Mouse (Mus musculus): ENCODE measurements around the gene Ssc5d. TPM values are rescaled to one million over a fixed set of nuclear protein-coding genes. Genes with fewer than 3 reads are reported as not detected.
"Not testable (repeated sequence)": the region's sequence is repeated elsewhere in the genome, so short reads cannot be mapped to it uniquely, and the experiment has no call there.

The Ssc5d gene
- total RNA-seq (2021) = 3.9 and 5.0 TPM in 2 replicates
- long read RNA-seq, experiment 1 = 0 reads
- long read RNA-seq, experiment 2 = 0 reads

- DNase-seq = peak; percentile 37
These were observed at the start of gene Ssc5d for GRCm38 (mm10) chr7:4925441-4926381. Gene Ssc5d, plus strand, starts transcription at chr7:4925785.

- peak; percentile 96 for DNase-seq
These were observed 48.8 kb upstream of the Ssc5d start, which contains the start of gene Isoc2a for GRCm38 (mm10) chr7:4876753-4877221. Gene Isoc2a, plus strand, starts transcription at chr7:4877153.

GRCm38 (mm10) chr7:4877226-4877625, 48.4 kb upstream of the Ssc5d start:
- DNase-seq = no peak

GRCm38 (mm10) chr7:4878186-4878585, 47.4 kb upstream of the Ssc5d start:
- peak; percentile 40 for DNase-seq

GRCm38 (mm10) chr7:4879036-4879435, 46.5 kb upstream of the Ssc5d start:
- DNase-seq = not testable (repeated sequence)

GRCm38 (mm10) chr7:4886680-4887079, 38.9 kb upstream of the Ssc5d start:
- no peak for DNase-seq

GRCm38 (mm10) chr7:4895186-4895585, 30.4 kb upstream of the Ssc5d start:
- DNase-seq = no peak

GRCm38 (mm10) chr7:4898851-4899648, 26.5 kb upstream of the Ssc5d start:
- peak; percentile 56 for DNase-seq

- peak; percentile 58 for DNase-seq
These were observed 25.7 kb upstream of the Ssc5d start for GRCm38 (mm10) chr7:4899649-4900522.

- DNase-seq = no peak
These were observed 25.1 kb upstream of the Ssc5d start for GRCm38 (mm10) chr7:4900523-4900851.

GRCm38 (mm10) chr7:4901171-4901570, 24.4 kb upstream of the Ssc5d start:
- DNase-seq = peak; percentile 70

- DNase-seq = no peak
These were observed 23.2 kb upstream of the Ssc5d start for GRCm38 (mm10) chr7:4902404-4902803.

- DNase-seq = no peak
These were observed 19.1 kb upstream of the Ssc5d start, which contains the start of gene Gm36210 for GRCm38 (mm10) chr7:4906466-4906950. Gene Gm36210, minus strand, starts transcription at chr7:4906516.

GRCm38 (mm10) chr7:4911561-4911960, 14.0 kb upstream of the Ssc5d start:
- peak; percentile 70 for DNase-seq

- no peak for DNase-seq
These were observed 13.3 kb upstream of the Ssc5d start for GRCm38 (mm10) chr7:4912248-4912647.

GRCm38 (mm10) chr7:4915007-4915665, 10.4 kb upstream of the Ssc5d start, which contains the start of gene Zfp628:
Gene Zfp628, plus strand, starts transcription at chr7:4915217.
- DNase-seq = peak; percentile 96

- DNase-seq = no peak
These were observed 9.7 kb upstream of the Ssc5d start for GRCm38 (mm10) chr7:4915669-4916416.

GRCm38 (mm10) chr7:4917494-4917893, 8.1 kb upstream of the Ssc5d start:
- no peak for DNase-seq

- no peak for DNase-seq
These were observed 6.9 kb upstream of the Ssc5d start for GRCm38 (mm10) chr7:4918681-4919080.

GRCm38 (mm10) chr7:4919096-4919495, 6.5 kb upstream of the Ssc5d start:
- DNase-seq = no peak
